Mouse (Mus musculus): ENCODE measurements around the gene Rarb. TPM values are rescaled to one million over a fixed set of nuclear protein-coding genes. Genes with fewer than 3 reads are reported as not detected.

The Rarb gene
- polyA plus RNA-seq, 1 experiment from 2014 or later: 11.6 TPM

GRCm38 (mm10) chr14:16405187-16405586 is 413.8 kb downstream of the Rarb start:
- Histone ChIP-seq H3K27ac (no peak overlapping the region), H3K36me3 (peaks cover 45% of the 10 kb centered on the region), H3K9ac (no peak overlapping the region), H3K9me3 (replicated peaks) (no peaks in the 10 kb centered on the region), H3K4me3 (no peak overlapping the region), H3K27me3 (no peaks in the 10 kb centered on the region), H3K4me2 (no peak overlapping the region), H3K4me1 (replicated peaks) (no peaks in the 10 kb centered on the region)
- whole genome bisulfite sequencing: 94% methylated on average over 4 of the region's 4 CpGs
- ATAC-seq (replicated peaks; ENCODE audit: insufficient number of reproducible peaks, insufficient read depth, low FRiP score, low read depth): no peak

- H3K9ac ChIP-seq: no peak overlapping the region
- peaks cover 6% of the 10 kb centered on the region for H3K4me1 ChIP-seq (replicated peaks)
- H3K9me3 ChIP-seq (replicated peaks): no peaks in the 10 kb centered on the region
- WGBS: 21% methylated on average over 1 of the region's 1 CpGs
- H3K4me3 ChIP-seq: no peak overlapping the region
- H3K36me3 ChIP-seq: peaks cover 9% of the 10 kb centered on the region
- no peak for ATAC-seq (replicated peaks; ENCODE audit: insufficient number of reproducible peaks, insufficient read depth, low FRiP score, low read depth)
- no peak overlapping the region for H3K27ac ChIP-seq
- no peak overlapping the region for H3K4me2 ChIP-seq
- H3K27me3 ChIP-seq: no peaks in the 10 kb centered on the region
Observed at GRCm38 (mm10) chr14:16384783-16385182, 434.2 kb downstream of the Rarb start.

Measured in heart, embryonic 15.5 days (tissue).